Mouse (Mus musculus) MEL (cell line): ENCODE measurements around the gene Loxl3. TPM values are rescaled to one million over a fixed set of nuclear protein-coding genes. Genes with fewer than 3 reads are reported as not detected.

ENCODE experiments used
- DNase-seq: peaks from one replicate; pipeline ENCODE4 v3.0.0; 2011; ENCODE audit warnings: low read depth, low spot score
- H3K27ac ChIP-seq: 2 replicates; pipeline ENCODE4 v1.5.1; 2012; ENCODE audit warnings: low read depth, mild to moderate bottlenecking, control low read depth, low read length, moderate library complexity; ENCODE audit not compliant: control insufficient read depth
- H3K27me3 ChIP-seq, 2 experiments: fragments of 150-350 bp in 1 of 2; sonication (generic) in 1 of 2; 2 replicates each; pipeline ENCODE4 v1.6.1; 2012; ENCODE audit warnings: low read length in 2 of 2, mild to moderate bottlenecking in 2 of 2, improper control_type of control experiment in 1 of 2, moderate library complexity in 1 of 2; ENCODE audit not compliant: insufficient read depth in 2 of 2, control insufficient read depth in 1 of 2
- H3K36me3 ChIP-seq, 2 experiments: 2 replicates each; pipeline ENCODE4 v1.6.1; 2012 to 2014; ENCODE audit warnings: low read length in 2 of 2, improper control_type of control experiment in 1 of 2, inconsistent platforms in 1 of 2, mild to moderate bottlenecking in 1 of 2; ENCODE audit not compliant: insufficient read depth in 2 of 2, control insufficient read depth in 1 of 2
- H3K4me1 ChIP-seq, 2 experiments: fragments of 150-350 bp in 1 of 2; sonication (generic) in 1 of 2; 2 replicates each; pipeline ENCODE4 v1.6.1; 2012; ENCODE audit warnings: low read length in 2 of 2, improper control_type of control experiment in 1 of 2, mild to moderate bottlenecking in 1 of 2; ENCODE audit not compliant: insufficient read depth in 2 of 2, control insufficient read depth in 1 of 2
- H3K4me3 ChIP-seq, 2 experiments: fragments of 150-350 bp in 1 of 2; sonication (generic) in 1 of 2; 2 replicates each; pipeline ENCODE4 v1.5.1; 2012; ENCODE audit warnings: low read depth in 2 of 2, low read length in 2 of 2, mild to moderate bottlenecking in 2 of 2, moderate library complexity in 2 of 2, control low read depth in 1 of 2, improper control_type of control experiment in 1 of 2; ENCODE audit not compliant: control insufficient read depth in 1 of 2, insufficient read depth in 1 of 2
- H3K79me2 ChIP-seq: 2 replicates; pipeline ENCODE4 v1.6.1; 2012; ENCODE audit warnings: mild to moderate bottlenecking, low read length, moderate library complexity; ENCODE audit not compliant: control insufficient read depth, poor library complexity, insufficient read depth
- H3K9ac ChIP-seq: 2 replicates; pipeline ENCODE4 v1.6.1; 2012; ENCODE audit warnings: low read depth, mild to moderate bottlenecking, control low read depth, low read length, moderate library complexity; ENCODE audit not compliant: control insufficient read depth, poor library complexity, severe bottlenecking
- H3K9me3 ChIP-seq: fragments of 150-350 bp; sonication (generic); replicated peaks from 2 replicates; pipeline ENCODE4 v1.6.1; 2012; ENCODE audit warnings: mild to moderate bottlenecking, low read length, improper control_type of control experiment, moderate library complexity; ENCODE audit not compliant: insufficient read depth
- BHLHE40 ChIP-seq: IDR thresholded peaks from 2 replicates; pipeline ENCODE4 v1.6.1; 2012; ENCODE audit warnings: low read depth, mild to moderate bottlenecking, inconsistent platforms, low read length, improper control_type of control experiment, borderline replicate concordance
- CHD1 ChIP-seq: IDR thresholded peaks from 2 replicates; pipeline ENCODE4 v1.6.1; 2012; ENCODE audit warnings: low read depth, mild to moderate bottlenecking, inconsistent platforms, low read length, improper control_type of control experiment
- CTCF ChIP-seq, 3 experiments: IDR thresholded peaks in 2 of 3; conservative IDR thresholded peaks in 1 of 3; 2 replicates each; pipeline ENCODE4 v1.5.1; 2011 to 2012; ENCODE audit warnings: low read length in 3 of 3, low read depth in 2 of 3, mild to moderate bottlenecking in 2 of 3, improper control_type of control experiment in 1 of 3, inconsistent platforms in 1 of 3, mixed read lengths in 1 of 3, moderate library complexity in 1 of 3; ENCODE audit not compliant: control insufficient read depth in 1 of 3, insufficient read depth in 1 of 3, poor library complexity in 1 of 3, severe bottlenecking in 1 of 3
- ELF1 ChIP-seq: IDR thresholded peaks from 2 replicates; pipeline ENCODE4 v1.6.1; 2014; ENCODE audit warnings: low read depth, mild to moderate bottlenecking, inconsistent platforms, low read length, improper control_type of control experiment, moderate library complexity
- EP300 ChIP-seq, 2 experiments: IDR thresholded peaks; 2 replicates each; pipeline ENCODE4 v1.6.1; 2011; ENCODE audit warnings: improper control_type of control experiment in 2 of 2, low read length in 2 of 2, low read depth in 1 of 2, mild to moderate bottlenecking in 1 of 2
- ETS1 ChIP-seq: IDR thresholded peaks from 2 replicates; pipeline ENCODE4 v1.6.1; 2012; ENCODE audit warnings: low read depth, mild to moderate bottlenecking, inconsistent platforms, low read length, improper control_type of control experiment, moderate library complexity
- JUND ChIP-seq: IDR thresholded peaks from 2 replicates; pipeline ENCODE4 v1.6.1; 2011; ENCODE audit warnings: low read depth, mild to moderate bottlenecking, improper control_type of control experiment, low read length
- MEF2A ChIP-seq: IDR thresholded peaks from 2 replicates; pipeline ENCODE4 v1.6.1; 2014; ENCODE audit warnings: low read depth, mild to moderate bottlenecking, inconsistent platforms, low read length, improper control_type of control experiment; ENCODE audit not compliant: poor library complexity, insufficient replicate concordance, severe bottlenecking; ENCODE audit errors: extremely low read depth
- MYC ChIP-seq: IDR thresholded peaks from 2 replicates; pipeline ENCODE4 v1.6.1; 2011; ENCODE audit warnings: low read depth, mild to moderate bottlenecking, low read length, improper control_type of control experiment, moderate library complexity
- NELFE ChIP-seq: IDR thresholded peaks from 2 replicates; pipeline ENCODE4 v1.6.1; 2011; ENCODE audit warnings: low read depth, low read length, improper control_type of control experiment
- POLR2A ChIP-seq, 2 experiments: IDR thresholded peaks; 2 replicates each; pipeline ENCODE4 v1.6.1; 2011 to 2012; ENCODE audit warnings: low read length in 2 of 2, mild to moderate bottlenecking in 2 of 2, control low read depth in 1 of 2, improper control_type of control experiment in 1 of 2, low read depth in 1 of 2, moderate library complexity in 1 of 2; ENCODE audit not compliant: control insufficient read depth in 1 of 2, insufficient read depth in 1 of 2, poor library complexity in 1 of 2
- RCOR1 ChIP-seq: IDR thresholded peaks from 2 replicates; pipeline ENCODE4 v1.6.1; 2012; ENCODE audit warnings: low read depth, mild to moderate bottlenecking, inconsistent platforms, low read length, improper control_type of control experiment
- SIN3A ChIP-seq: IDR thresholded peaks from 2 replicates; pipeline ENCODE4 v1.6.1; 2012; ENCODE audit warnings: low read length, improper control_type of control experiment, inconsistent platforms
- SMC3 ChIP-seq: IDR thresholded peaks from 2 replicates; pipeline ENCODE4 v1.6.1; 2011; ENCODE audit warnings: low read depth, low read length, improper control_type of control experiment
- TAL1 ChIP-seq: IDR thresholded peaks from 2 replicates; pipeline ENCODE4 v1.6.1; 2012; ENCODE audit warnings: mild to moderate bottlenecking, inconsistent platforms, low read length, moderate library complexity, mixed read lengths
- TCF12 ChIP-seq: IDR thresholded peaks from 2 replicates; pipeline ENCODE4 v1.6.1; 2014; ENCODE audit warnings: low read depth, mild to moderate bottlenecking, inconsistent platforms, low read length, improper control_type of control experiment, moderate library complexity
- USF1 ChIP-seq: IDR thresholded peaks from 2 replicates; pipeline ENCODE4 v1.6.1; 2014; ENCODE audit warnings: low read depth, mild to moderate bottlenecking, inconsistent platforms, low read length, improper control_type of control experiment, moderate library complexity
- ZMIZ1 ChIP-seq: IDR thresholded peaks from 2 replicates; pipeline ENCODE4 v1.6.1; 2012; ENCODE audit warnings: low read depth, mild to moderate bottlenecking, inconsistent platforms, low read length, improper control_type of control experiment, moderate library complexity
- ZNF384 ChIP-seq: IDR thresholded peaks from 2 replicates; pipeline ENCODE4 v1.6.1; 2012; ENCODE audit warnings: low read depth, mild to moderate bottlenecking, inconsistent platforms, low read length, improper control_type of control experiment
- polyA plus RNA-seq, 2 experiments: library from polyadenylated mRNA; stranded (reverse) in 1 of 2; unstranded in 1 of 2; fragments of >175 nt in 1 of 2; fragments of >200 nt in 1 of 2; gene quantifications; 2 replicates each; pipeline versions ENCODE4 v1.2.1 to v1.2.4; 2012; ENCODE audit warnings: low replicate concordance in 2 of 2, low read depth in 1 of 2; ENCODE audit not compliant: insufficient read length in 2 of 2, insufficient read depth in 1 of 2, missing spikeins in 1 of 2
- total RNA-seq: library from RNA; depleted of rRNA; stranded (reverse); fragments of 300-350 nt; gene quantifications from 2 replicates; pipeline ENCODE4 v1.2.3, GENCODE M21; 2012

The Loxl3 gene
- total and polyA plus RNA-seq, 3 experiments = 0.77 to 1.0 TPM; not detected in 1

GRCm38 (mm10) chr6:83066441-83066840 lies 32.5 kb downstream of the Loxl3 start:
- no peak overlapping the region for H3K27ac ChIP-seq
- H3K9ac ChIP-seq = no peak overlapping the region
- H3K9me3 ChIP-seq = no peaks in the 10 kb centered on the region
- H3K27me3 ChIP-seq = no peaks in the 10 kb centered on the region
- no peak for DNase-seq
- H3K79me2 ChIP-seq = no peaks in the 10 kb centered on the region
- H3K4me3 ChIP-seq = no peak overlapping the region
- no peaks in the 10 kb centered on the region for H3K4me1 ChIP-seq
- H3K36me3 ChIP-seq = no peaks in the 10 kb centered on the region
- TF ChIP-seq BHLHE40 (no peak), MEF2A (no peak), ZMIZ1 (no peak), CHD1 (no peak), EP300 (IDR thresholded peaks at IDR 0.05; ENCODE audit: low read depth in 1 of 2, low read length in 2 of 2) (no peak), POLR2A (IDR thresholded peaks at IDR 0.05; ENCODE audit: control insufficient read depth in 1 of 2, insufficient read depth in 1 of 2, low read depth in 1 of 2, low read length in 2 of 2, poor library complexity in 1 of 2) (no peak), ETS1 (no peak), NELFE (no peak), TAL1 (no peak), RCOR1 (no peak), MYC (no peak), SIN3A (no peak), JUND (no peak), SMC3 (no peak), CTCF (IDR thresholded peaks at IDR 0.05 in 2 of 3, conservative IDR thresholded peaks at IDR 0.05 in 1 of 3; ENCODE audit: control insufficient read depth in 1 of 3, insufficient read depth in 1 of 3, low read depth in 2 of 3, low read length in 3 of 3, poor library complexity in 1 of 3, severe bottlenecking in 1 of 3) (no peak), ZNF384 (no peak), USF1 (no peak), ELF1 (no peak), TCF12 (no peak)

GRCm38 (mm10) chr6:83068221-83068620 lies 34.2 kb downstream of the Loxl3 start:
- H3K9ac ChIP-seq = no peak overlapping the region
- H3K4me3 ChIP-seq = no peak overlapping the region
- H3K4me1 ChIP-seq = no peaks in the 10 kb centered on the region
- no peak for DNase-seq
- TF ChIP-seq USF1 = no peak
- no peak overlapping the region for H3K27ac ChIP-seq
- H3K36me3 ChIP-seq = no peaks in the 10 kb centered on the region
- no peaks in the 10 kb centered on the region for H3K27me3 ChIP-seq
- no peaks in the 10 kb centered on the region for H3K9me3 ChIP-seq
- no peaks in the 10 kb centered on the region for H3K79me2 ChIP-seq
